Mouse (Mus musculus): ENCODE measurements at regions not wholly inside any gene's neighbourhood (a gene's known extent, or its start where the extent isn't known, plus 50 kb on each side); places are given as distances from the start of the nearest gene placed in this dataset.

GRCm38 (mm10) chr9:41891206-41891605 lies 232.9 kb downstream of the Sorl1 start:
- TF ChIP-seq CTCF (IDR thresholded peaks at IDR 0.05; ENCODE audit: low read depth), result no peak
- no peak for TF ChIP-seq EP300 (IDR thresholded peaks at IDR 0.05; ENCODE audit: low read depth)
